Mouse (Mus musculus): ENCODE results near the gene Krt81. TPM values are rescaled to one million over a fixed set of nuclear protein-coding genes. Genes with fewer than 3 reads are reported as not detected.

The Krt81 gene
- polyA plus RNA-seq, 1 experiment from 2014 or later, result not detected

DNA sequence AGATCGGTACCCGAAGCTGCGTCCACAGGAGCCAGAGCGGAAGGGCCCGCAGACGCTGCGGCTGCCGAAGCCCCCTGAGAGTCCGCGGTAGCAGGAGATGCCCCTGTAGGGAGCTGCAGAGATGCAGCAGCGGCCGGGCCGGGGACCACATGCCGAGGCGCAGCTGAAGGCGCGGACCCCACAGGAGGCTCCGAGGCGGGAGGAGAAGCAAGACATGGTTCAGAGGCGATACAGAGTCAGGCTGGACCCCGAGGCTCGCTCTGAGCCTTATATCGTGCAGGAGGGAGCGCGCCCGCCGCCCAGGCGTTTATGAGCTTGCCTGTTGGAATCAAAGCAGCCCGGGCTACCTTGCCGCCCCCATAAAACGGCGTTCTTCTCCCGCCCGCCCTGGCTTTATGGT is 25.0 kb downstream of the Krt81 start, which contains the start of gene Krt87:
Krt87 (minus strand) TSS at position 250 of the 400 bp plus-strand sequence.
- ATAC-seq (ENCODE audit: low read depth), result no peak
- WGBS (ENCODE audit: insufficient replicate concordance), result 4% methylated on average over 34 of the region's 34 CpGs
- Histone ChIP-seq H3K27me3 (ENCODE audit: control insufficient read depth, insufficient read depth, low read depth, low read length) (peaks cover 26% of the 10 kb centered on the region), H3K27ac (ENCODE audit: low read length) (no peak within 1 kb of the TSS), H3K9ac (ENCODE audit: low read depth, low read length) (no peak within 1 kb of the TSS), H3K4me2 (ENCODE audit: low read depth, low read length) (no peak within 1 kb of the TSS), H3K4me1 (ENCODE audit: control insufficient read depth, low read depth, low read length) (no peaks in the 10 kb centered on the region), H3K9me3 (replicated peaks; ENCODE audit: control insufficient read depth, low read length) (no peaks in the 10 kb centered on the region), H3K36me3 (ENCODE audit: control insufficient read depth, insufficient read depth) (no peaks in the 10 kb centered on the region), H3K4me3 (ENCODE audit: low read depth, low read length) (no peak within 1 kb of the TSS)

GRCm38 (mm10) chr15:101436611-101437010 is 26.9 kb downstream of the Krt81 start:
- no peaks in the 10 kb centered on the region for H3K36me3 ChIP-seq (ENCODE audit: control insufficient read depth, insufficient read depth)
- 73% methylated on average over 7 of the region's 7 CpGs for WGBS (ENCODE audit: insufficient replicate concordance)

GRCm38 (mm10) chr15:101424914-101425313 is 38.6 kb downstream of the Krt81 start:
- Histone ChIP-seq H3K4me3 (ENCODE audit: low read depth, low read length) (no peak overlapping the region), H3K9ac (ENCODE audit: low read depth, low read length) (no peak overlapping the region), H3K27ac (ENCODE audit: low read length) (no peak overlapping the region), H3K4me2 (ENCODE audit: low read depth, low read length) (no peak overlapping the region), H3K4me1 (ENCODE audit: control insufficient read depth, low read depth, low read length) (no peaks in the 10 kb centered on the region), H3K9me3 (replicated peaks; ENCODE audit: control insufficient read depth, low read length) (no peaks in the 10 kb centered on the region), H3K27me3 (ENCODE audit: control insufficient read depth, insufficient read depth, low read depth, low read length) (no peaks in the 10 kb centered on the region), H3K36me3 (ENCODE audit: control insufficient read depth, insufficient read depth) (no peaks in the 10 kb centered on the region)
- WGBS (ENCODE audit: insufficient replicate concordance), result 18% methylated on average over 5 of the region's 5 CpGs
- no peak for ATAC-seq (ENCODE audit: low read depth)

More at GRCm38 (mm10) chr15:101436611-101437010, 26.9 kb downstream of the Krt81 start:
- H3K27me3 ChIP-seq (ENCODE audit: control insufficient read depth, insufficient read depth, low read depth, low read length), result peaks cover 26% of the 10 kb centered on the region
- H3K4me2 ChIP-seq (ENCODE audit: low read depth, low read length), result no peak overlapping the region
- no peaks in the 10 kb centered on the region for H3K4me1 ChIP-seq (ENCODE audit: control insufficient read depth, low read depth, low read length)
- ATAC-seq (ENCODE audit: low read depth), result no peak
- no peak overlapping the region for H3K27ac ChIP-seq (ENCODE audit: low read length)
- H3K4me3 ChIP-seq (ENCODE audit: low read depth, low read length), result no peak overlapping the region
- H3K9me3 ChIP-seq (replicated peaks; ENCODE audit: control insufficient read depth, low read length), result no peaks in the 10 kb centered on the region
- no peak overlapping the region for H3K9ac ChIP-seq (ENCODE audit: low read depth, low read length)

DNA sequence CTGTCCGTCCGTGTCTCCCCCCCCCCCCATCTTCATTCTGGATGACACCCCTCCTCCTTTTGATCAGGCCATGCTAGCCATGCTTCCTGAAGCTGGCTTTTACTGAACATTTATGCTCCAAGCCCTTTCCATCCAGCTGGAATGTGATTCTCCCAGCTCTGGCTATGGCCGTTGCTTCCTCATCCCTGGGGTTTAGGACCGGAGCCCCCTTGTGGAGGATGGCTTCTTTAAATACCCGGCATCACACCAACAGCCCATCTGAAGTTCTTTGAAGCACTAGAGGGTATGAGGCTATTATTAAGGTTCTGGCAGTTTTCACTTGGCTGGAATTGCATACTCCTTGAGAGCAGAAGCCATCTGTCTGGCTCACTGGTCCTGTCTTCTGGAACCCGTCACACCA is 42.6 kb downstream of the Krt81 start:
- no peak overlapping the region for H3K4me3 ChIP-seq (ENCODE audit: low read depth, low read length)

DNA sequence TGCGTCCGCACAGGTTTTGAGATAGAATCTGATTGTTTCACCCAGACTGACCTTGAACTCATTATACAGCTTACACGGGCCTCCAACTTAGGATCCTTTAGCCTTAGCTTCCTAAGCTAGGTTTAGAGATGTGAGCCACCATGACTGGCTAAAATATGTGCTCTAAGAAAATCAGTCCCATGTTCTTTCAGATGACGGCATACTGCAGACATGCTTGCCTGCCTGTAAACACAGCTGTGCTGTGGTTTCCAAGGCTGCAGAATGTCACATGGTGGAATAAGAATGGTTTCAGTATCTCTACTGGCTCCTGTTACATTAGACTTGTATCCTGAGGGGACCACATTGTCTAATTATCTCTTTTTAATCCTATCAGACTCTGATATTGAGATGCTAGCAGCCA is 44.6 kb downstream of the Krt81 start:
- Histone ChIP-seq H3K36me3 (ENCODE audit: control insufficient read depth, insufficient read depth) (no peaks in the 10 kb centered on the region), H3K4me2 (ENCODE audit: low read depth, low read length) (no peak overlapping the region), H3K27ac (ENCODE audit: low read length) (no peak overlapping the region), H3K27me3 (ENCODE audit: control insufficient read depth, insufficient read depth, low read depth, low read length) (no peaks in the 10 kb centered on the region), H3K4me3 (ENCODE audit: low read depth, low read length) (no peak overlapping the region), H3K9me3 (replicated peaks; ENCODE audit: control insufficient read depth, low read length) (no peaks in the 10 kb centered on the region), H3K4me1 (ENCODE audit: control insufficient read depth, low read depth, low read length) (no peaks in the 10 kb centered on the region), H3K9ac (ENCODE audit: low read depth, low read length) (no peak overlapping the region)
- 54% methylated on average over 4 of the region's 4 CpGs for WGBS (ENCODE audit: insufficient replicate concordance)
- no peak for ATAC-seq (ENCODE audit: low read depth)

More for the DNA sequence above, 42.6 kb downstream of the Krt81 start:
- no peak overlapping the region for H3K9ac ChIP-seq (ENCODE audit: low read depth, low read length)
- no peaks in the 10 kb centered on the region for H3K36me3 ChIP-seq (ENCODE audit: control insufficient read depth, insufficient read depth)
- 53% methylated on average over 6 of the region's 6 CpGs for WGBS (ENCODE audit: insufficient replicate concordance)
- no peaks in the 10 kb centered on the region for H3K27me3 ChIP-seq (ENCODE audit: control insufficient read depth, insufficient read depth, low read depth, low read length)
- H3K27ac ChIP-seq (ENCODE audit: low read length), result no peak overlapping the region
- no peak for ATAC-seq (ENCODE audit: low read depth)
- H3K4me1 ChIP-seq (ENCODE audit: control insufficient read depth, low read depth, low read length), result no peaks in the 10 kb centered on the region
- H3K4me2 ChIP-seq (ENCODE audit: low read depth, low read length), result no peak overlapping the region
- H3K9me3 ChIP-seq (replicated peaks; ENCODE audit: control insufficient read depth, low read length), result no peaks in the 10 kb centered on the region

- Histone ChIP-seq H3K9ac (ENCODE audit: low read depth, low read length) (no peak overlapping the region), H3K27ac (ENCODE audit: low read length) (no peak overlapping the region), H3K4me1 (ENCODE audit: control insufficient read depth, low read depth, low read length) (no peaks in the 10 kb centered on the region), H3K9me3 (replicated peaks; ENCODE audit: control insufficient read depth, low read length) (no peaks in the 10 kb centered on the region), H3K36me3 (ENCODE audit: control insufficient read depth, insufficient read depth) (no peaks in the 10 kb centered on the region), H3K4me2 (ENCODE audit: low read depth, low read length) (no peak overlapping the region), H3K4me3 (ENCODE audit: low read depth, low read length) (no peak overlapping the region), H3K27me3 (ENCODE audit: control insufficient read depth, insufficient read depth, low read depth, low read length) (no peaks in the 10 kb centered on the region)
- WGBS (ENCODE audit: insufficient replicate concordance), result 53% methylated on average over 11 of the region's 11 CpGs
- ATAC-seq (ENCODE audit: low read depth), result no peak
Observed at GRCm38 (mm10) chr15:101414807-101415565, 48.6 kb downstream of the Krt81 start.

- no peak overlapping the region for H3K4me3 ChIP-seq (ENCODE audit: low read depth, low read length)
- no peaks in the 10 kb centered on the region for H3K9me3 ChIP-seq (replicated peaks; ENCODE audit: control insufficient read depth, low read length)
- no peaks in the 10 kb centered on the region for H3K27me3 ChIP-seq (ENCODE audit: control insufficient read depth, insufficient read depth, low read depth, low read length)
- 37% methylated on average over 7 of the region's 7 CpGs for WGBS (ENCODE audit: insufficient replicate concordance)
- H3K4me2 ChIP-seq (ENCODE audit: low read depth, low read length), result no peak overlapping the region
- H3K36me3 ChIP-seq (ENCODE audit: control insufficient read depth, insufficient read depth), result no peaks in the 10 kb centered on the region
- H3K4me1 ChIP-seq (ENCODE audit: control insufficient read depth, low read depth, low read length), result no peaks in the 10 kb centered on the region
- no peak overlapping the region for H3K9ac ChIP-seq (ENCODE audit: low read depth, low read length)
- ATAC-seq (ENCODE audit: low read depth), result no peak
- H3K27ac ChIP-seq (ENCODE audit: low read length), result no peak overlapping the region
Observed at GRCm38 (mm10) chr15:101413916-101414635, 49.5 kb downstream of the Krt81 start.

DNA sequence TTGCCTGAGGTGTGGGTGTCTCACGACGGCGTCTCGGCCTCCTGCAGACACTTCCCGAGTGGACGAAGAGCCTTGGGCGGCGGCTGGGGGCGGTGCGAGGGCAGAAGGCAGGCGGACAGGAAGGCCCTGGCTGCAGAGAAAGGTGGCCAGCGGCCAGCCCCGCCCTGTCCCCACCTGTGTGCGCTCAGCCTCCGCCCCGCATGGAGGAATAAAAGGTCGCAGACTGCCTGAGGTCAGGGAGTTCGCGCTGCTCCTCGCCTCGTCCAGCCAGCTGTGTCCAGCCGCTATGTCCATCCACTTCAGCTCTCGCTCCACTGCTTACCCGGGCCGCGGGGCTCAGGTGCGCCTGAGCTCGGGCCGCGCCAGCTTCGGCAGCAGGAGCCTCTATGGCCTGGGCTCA is 51.4 kb downstream of the Krt81 start:
- Histone ChIP-seq H3K4me3 (ENCODE audit: low read depth, low read length) (no peak overlapping the region), H3K27me3 (ENCODE audit: control insufficient read depth, insufficient read depth, low read depth, low read length) (no peaks in the 10 kb centered on the region), H3K9me3 (replicated peaks; ENCODE audit: control insufficient read depth, low read length) (no peaks in the 10 kb centered on the region), H3K9ac (ENCODE audit: low read depth, low read length) (no peak overlapping the region), H3K27ac (ENCODE audit: low read length) (no peak overlapping the region), H3K4me1 (ENCODE audit: control insufficient read depth, low read depth, low read length) (no peaks in the 10 kb centered on the region), H3K36me3 (ENCODE audit: control insufficient read depth, insufficient read depth) (no peaks in the 10 kb centered on the region), H3K4me2 (ENCODE audit: low read depth, low read length) (no peak overlapping the region)
- no peak for ATAC-seq (ENCODE audit: low read depth)
- WGBS (ENCODE audit: insufficient replicate concordance), result 51% methylated on average over 28 of the region's 31 CpGs

DNA sequence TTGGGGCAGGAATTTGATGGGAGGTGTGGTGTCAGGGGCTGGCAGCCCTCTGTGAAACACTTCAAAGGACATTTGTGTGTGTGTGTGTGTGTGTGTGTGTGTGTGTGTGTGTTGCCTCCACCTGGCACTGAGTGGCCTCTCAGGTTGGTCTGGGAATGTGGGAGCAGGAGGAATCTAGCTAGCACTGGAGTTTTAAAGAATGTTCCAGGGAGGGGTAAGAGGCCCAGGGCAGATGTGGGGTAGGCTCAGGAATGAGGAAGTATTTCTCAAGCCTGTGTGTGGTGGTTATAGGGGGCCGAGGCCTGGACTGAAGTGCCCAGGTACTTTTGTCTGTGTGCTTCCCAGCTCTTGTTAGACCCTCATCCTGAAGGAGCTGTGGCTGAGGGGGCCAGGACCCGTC is 52.8 kb downstream of the Krt81 start, which contains the start of gene Krt7:
Krt7 (plus strand) TSS at position 269 of the 400 bp plus-strand sequence.
- Histone ChIP-seq H3K27ac (ENCODE audit: low read length) (no peak within 1 kb of the TSS), H3K9ac (ENCODE audit: low read depth, low read length) (no peak within 1 kb of the TSS), H3K9me3 (replicated peaks; ENCODE audit: control insufficient read depth, low read length) (no peaks in the 10 kb centered on the region), H3K4me1 (ENCODE audit: control insufficient read depth, low read depth, low read length) (no peaks in the 10 kb centered on the region), H3K27me3 (ENCODE audit: control insufficient read depth, insufficient read depth, low read depth, low read length) (no peaks in the 10 kb centered on the region), H3K4me3 (ENCODE audit: low read depth, low read length) (no peak within 1 kb of the TSS), H3K36me3 (ENCODE audit: control insufficient read depth, insufficient read depth) (no peaks in the 10 kb centered on the region), H3K4me2 (ENCODE audit: low read depth, low read length) (no peak within 1 kb of the TSS)
- ATAC-seq (ENCODE audit: low read depth), result no peak
- WGBS (ENCODE audit: insufficient replicate concordance), result 13% methylated on average over 2 of the region's 2 CpGs

Data from liver, embryonic 16.5 days (tissue).